Mouse (Mus musculus) spleen, adult 2 months (tissue): ENCODE data around the gene Nthl1. TPM values are rescaled to one million over a fixed set of nuclear protein-coding genes. Genes with fewer than 3 reads are reported as not detected.

Experiments
- DNase-seq, 2 experiments: peaks; one replicate each; pipeline versions ENCODE4 v3.0.0 to v3.0.0-alpha.2; 2012 to 2021; ENCODE audit warnings: low spot score in 2 of 2, low read depth in 1 of 2
- H3K27ac ChIP-seq: fragments of 200-500 bp; 2 replicates; pipeline ENCODE4 v1.5.1; 2012; ENCODE audit warnings: low read length, inconsistent platforms; ENCODE audit not compliant: insufficient read depth
- H3K27me3 ChIP-seq: fragments of 200-500 bp; 2 replicates; pipeline ENCODE4 v1.6.1; 2012; ENCODE audit warnings: mild to moderate bottlenecking, moderate library complexity, low read length, inconsistent platforms; ENCODE audit not compliant: control insufficient read depth, insufficient read depth
- H3K36me3 ChIP-seq: fragments of 200-500 bp; 2 replicates; pipeline ENCODE4 v1.6.1; 2012; ENCODE audit warnings: mild to moderate bottlenecking, low read length, inconsistent platforms; ENCODE audit not compliant: control insufficient read depth, insufficient read depth
- H3K4me1 ChIP-seq: fragments of 200-500 bp; 2 replicates; pipeline ENCODE4 v1.6.1; 2011; ENCODE audit warnings: inconsistent platforms; ENCODE audit not compliant: control insufficient read depth, insufficient read depth, insufficient read length
- H3K4me3 ChIP-seq: fragments of 200-500 bp; 2 replicates; pipeline ENCODE4 v1.5.1; 2011; ENCODE audit warnings: mild to moderate bottlenecking, inconsistent platforms; ENCODE audit not compliant: insufficient read depth, insufficient read length; ENCODE audit errors: extremely low read depth
- CTCF ChIP-seq: fragments of 200-500 bp; IDR thresholded peaks from 2 replicates; pipeline ENCODE4 v1.5.1; 2011; ENCODE audit warnings: mild to moderate bottlenecking, inconsistent platforms; ENCODE audit not compliant: insufficient read depth, insufficient read length, insufficient replicate concordance; ENCODE audit errors: extremely low read depth
- POLR2A ChIP-seq: fragments of 200-500 bp; IDR thresholded peaks from 2 replicates; pipeline ENCODE4 v1.6.1; 2011; ENCODE audit warnings: low read depth, low read length, inconsistent platforms
- WGBS: fragments of 180-500 bp; shearing (Covaris S2); methylation state at CpG from one replicate; pipeline ENCODE4 v1.1.7; 2018; 5-methylcytosine and 5-hydroxymethylcytosine counted together
- polyA plus RNA-seq: library from polyadenylated mRNA; depleted of rRNA; stranded (reverse); fragments of >200 nt; gene quantifications from 2 replicates; pipeline ENCODE4 v1.2.3, GENCODE M21; 2012

Nthl1 gene
- polyA plus RNA-seq, 1 experiment, result 8.1 TPM

GRCm38 (mm10) chr17:24638214-24638613, 5.7 kb downstream of the Nthl1 start:
- Histone ChIP-seq H3K4me3 (no peak overlapping the region), H3K27me3 (no peaks in the 10 kb centered on the region), H3K4me1 (peaks cover under 1% of the 10 kb centered on the region; the same call in 1 of the 2 replicates), H3K27ac (peak overlapping the region; percentile 61), H3K36me3 (no peaks in the 10 kb centered on the region)
- TF ChIP-seq POLR2A, result no peak
- no peak for TF ChIP-seq CTCF
- WGBS, result 92% methylated on average over 4 of the region's 4 CpGs
- DNase-seq, result no peak

GRCm38 (mm10) chr17:24638840-24639239, 6.4 kb downstream of the Nthl1 start:
- Histone ChIP-seq H3K4me1 (no peaks in the 10 kb centered on the region), H3K36me3 (no peaks in the 10 kb centered on the region), H3K4me3 (no peak overlapping the region), H3K27me3 (no peaks in the 10 kb centered on the region), H3K27ac (peak overlapping the region; percentile 61)
- WGBS, result 80% methylated on average over 9 of the region's 9 CpGs
- no peak for DNase-seq
- no peak for TF ChIP-seq CTCF
- TF ChIP-seq POLR2A, result no peak

DNA sequence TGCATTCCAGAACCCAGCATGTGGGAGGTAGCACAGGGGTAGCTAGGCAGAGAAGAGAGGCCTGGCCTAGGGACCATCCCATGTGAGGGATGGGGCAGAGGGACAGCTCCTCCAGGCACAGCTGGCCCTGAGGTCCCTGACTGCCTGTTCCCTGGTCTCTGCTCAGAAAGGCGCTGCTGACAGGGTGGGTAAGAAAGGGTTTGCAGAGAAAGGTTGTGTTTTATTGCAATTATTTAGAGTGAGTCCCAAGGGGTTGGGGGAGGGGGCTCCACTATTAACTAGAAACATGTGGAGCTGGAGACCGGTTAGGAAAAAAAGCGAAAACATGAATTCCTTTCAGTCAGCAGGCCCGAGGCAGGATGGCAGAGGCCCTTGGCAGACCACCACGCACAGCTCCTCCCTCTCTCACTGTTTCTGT, 7.1 kb downstream of the Nthl1 start:
- Histone ChIP-seq H3K27ac (peak overlapping the region; percentile 48; the same call in 1 of the 2 replicates), H3K36me3 (no peaks in the 10 kb centered on the region), H3K4me1 (no peaks in the 10 kb centered on the region), H3K4me3 (no peak overlapping the region), H3K27me3 (no peaks in the 10 kb centered on the region)
- 82% methylated on average over 5 of the region's 5 CpGs for WGBS
- DNase-seq, result no peak
- no peak for TF ChIP-seq POLR2A
- TF ChIP-seq CTCF, result no peak

DNA sequence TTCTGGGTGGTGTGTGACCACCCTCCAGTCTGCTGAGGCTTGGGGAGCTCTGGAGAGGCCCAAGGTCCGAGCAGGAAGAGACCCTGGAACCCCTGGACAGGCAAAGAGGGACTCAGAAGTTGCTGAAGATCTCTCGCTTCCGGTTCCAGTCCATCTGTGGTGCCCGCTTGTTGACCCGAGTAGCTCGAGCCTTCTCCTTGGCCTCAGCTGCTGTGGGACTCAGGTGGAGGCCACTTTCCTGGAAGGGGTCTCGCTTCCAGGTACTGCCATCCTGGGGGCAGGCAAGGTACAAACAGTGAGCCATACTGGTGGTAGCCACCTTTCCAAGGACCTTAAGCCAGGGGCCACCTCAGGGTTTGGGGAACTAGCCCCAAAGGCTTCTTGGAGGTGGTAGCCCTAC, 7.6 kb downstream of the Nthl1 start:
- H3K4me1 ChIP-seq, result no peaks in the 10 kb centered on the region
- no peak overlapping the region for H3K4me3 ChIP-seq
- no peaks in the 10 kb centered on the region for H3K36me3 ChIP-seq
- 84% methylated on average over 7 of the region's 7 CpGs for WGBS
- TF ChIP-seq POLR2A (no peak), CTCF (no peak)
- H3K27ac ChIP-seq, result peak overlapping the region; percentile 12; the same call in 1 of the 2 replicates
- DNase-seq, result no peak
- H3K27me3 ChIP-seq, result no peaks in the 10 kb centered on the region

GRCm38 (mm10) chr17:24640581-24640980, 8.1 kb downstream of the Nthl1 start:
- TF ChIP-seq POLR2A (no peak), CTCF (no peak)
- DNase-seq, result no peak
- Histone ChIP-seq H3K27ac (no peak overlapping the region), H3K4me1 (no peaks in the 10 kb centered on the region; the same call in 1 of the 2 replicates), H3K36me3 (no peaks in the 10 kb centered on the region), H3K4me3 (no peak overlapping the region), H3K27me3 (no peaks in the 10 kb centered on the region)
- 94% methylated on average over 15 of the region's 15 CpGs for WGBS

- 93% methylated on average over 14 of the region's 14 CpGs for WGBS
- TF ChIP-seq CTCF, result no peak
- no peak for TF ChIP-seq POLR2A
- Histone ChIP-seq H3K27me3 (no peaks in the 10 kb centered on the region), H3K4me3 (no peak overlapping the region), H3K36me3 (no peaks in the 10 kb centered on the region), H3K4me1 (no peaks in the 10 kb centered on the region; the same call in 1 of the 2 replicates), H3K27ac (no peak overlapping the region)
- no peak for DNase-seq
Measured at GRCm38 (mm10) chr17:24641944-24642343, 9.5 kb downstream of the Nthl1 start.

DNA sequence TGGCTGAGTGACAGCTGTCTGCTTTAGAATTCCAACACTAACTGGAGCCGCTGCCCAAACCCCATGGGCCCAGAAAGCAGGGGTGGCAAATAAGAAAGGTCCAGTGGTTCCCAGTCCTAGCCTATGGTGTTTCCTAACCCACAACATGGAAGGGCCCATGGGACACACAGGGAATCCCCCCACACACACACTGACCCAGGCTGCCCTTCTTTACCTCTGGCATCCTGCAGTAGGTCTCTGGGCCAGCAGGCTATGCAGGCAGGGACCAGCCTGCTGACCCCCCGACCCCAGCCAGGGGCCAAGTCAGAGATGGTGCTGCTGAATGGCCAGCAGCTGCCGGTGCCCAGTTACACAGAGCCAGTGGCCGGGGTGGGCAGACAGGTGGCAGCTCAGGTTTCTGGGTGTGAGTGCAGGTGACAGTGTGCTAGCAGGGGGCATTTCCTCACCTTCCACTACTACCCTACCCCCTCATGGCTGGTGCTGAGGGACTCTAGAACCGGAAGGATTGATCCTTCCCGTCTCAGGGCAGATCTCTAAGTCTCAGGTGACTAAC, 10.4 kb downstream of the Nthl1 start:
- Histone ChIP-seq H3K27ac (no peak overlapping the region), H3K4me3 (no peak overlapping the region), H3K27me3 (no peaks in the 10 kb centered on the region), H3K36me3 (no peaks in the 10 kb centered on the region), H3K4me1 (no peaks in the 10 kb centered on the region; the same call in 1 of the 2 replicates)
- 82% methylated on average over 6 of the region's 6 CpGs for WGBS
- TF ChIP-seq POLR2A (no peak), CTCF (no peak)
- DNase-seq, result no peak
